Mouse (Mus musculus): Measurements from ENCODE around the gene Aebp1. TPM values are rescaled to one million over a fixed set of nuclear protein-coding genes. Genes with fewer than 3 reads are reported as not detected.

Gene Aebp1
- polyA plus RNA-seq, 1 experiment from 2014 or later = 34.7 TPM

DNA sequence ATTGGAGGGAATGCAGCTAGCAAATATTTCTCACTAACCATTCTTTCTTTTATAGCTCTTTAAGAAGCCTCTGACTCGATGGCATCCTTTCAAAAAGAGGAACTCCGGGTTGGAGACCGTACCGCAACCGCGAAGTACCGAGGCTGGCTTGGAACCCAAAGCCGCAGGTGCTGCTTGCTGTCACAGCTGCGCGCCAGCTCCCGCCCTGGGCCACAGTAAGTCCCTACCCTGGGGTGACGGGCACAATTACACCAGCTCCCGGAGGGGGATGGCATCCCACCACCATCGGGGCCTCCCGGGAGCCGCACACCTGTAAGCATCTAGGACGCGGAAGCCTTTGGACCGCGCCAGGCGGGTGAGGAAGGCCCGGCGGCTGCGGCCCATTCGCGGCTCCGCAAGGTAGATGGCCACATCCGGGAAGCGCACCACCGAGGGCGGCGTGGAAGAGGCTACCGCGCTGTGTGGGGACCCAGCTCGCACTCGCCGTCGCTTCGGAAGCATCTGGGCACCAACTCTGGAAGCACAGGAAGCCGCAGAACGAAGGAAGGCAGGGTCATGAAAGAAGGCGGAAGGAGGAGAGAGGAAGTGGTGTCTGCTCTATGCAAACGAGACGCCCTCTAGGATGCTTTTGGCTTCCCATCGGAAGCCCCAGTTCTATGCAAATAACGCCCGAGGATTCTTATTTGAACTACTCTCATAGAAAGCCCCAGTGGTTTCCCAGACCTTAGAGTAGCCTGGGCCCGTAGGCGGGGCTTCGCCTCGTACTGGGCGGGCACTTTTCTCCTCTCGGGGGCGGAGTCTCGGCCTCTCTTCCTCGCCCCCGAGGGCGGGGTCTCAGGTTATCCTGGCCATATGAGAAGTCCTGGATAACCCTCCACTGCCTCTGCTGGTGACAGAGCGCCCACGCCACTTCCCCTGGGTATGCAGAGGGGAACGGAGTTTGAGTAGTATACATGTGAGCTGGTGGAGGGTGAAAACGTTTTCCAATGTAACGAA is 24.2 kb upstream of the Aebp1 start, which contains the start of gene Polm:
Gene Polm, minus strand, starts transcription at position 766 of the 996 bp plus-strand sequence.
- H3K27me3 ChIP-seq (replicated peaks) = no peaks in the 10 kb centered on the region
- H3K4me2 ChIP-seq = peak within 1 kb of the TSS; percentile 94
- H3K9ac ChIP-seq = peak within 1 kb of the TSS; percentile 91
- WGBS = under 1% methylated on average over 63 of the region's 63 CpGs
- H3K9me3 ChIP-seq (replicated peaks) = peaks cover 12% of the 10 kb centered on the region
- H3K36me3 ChIP-seq = peaks cover 27% of the 10 kb centered on the region
- peaks cover 9% of the 10 kb centered on the region; the same call in 1 of the 2 replicates for H3K4me1 ChIP-seq (replicated peaks)
- peak; percentile 93 for ATAC-seq (ENCODE audit: insufficient number of reproducible peaks, low FRiP score)
- peak within 1 kb of the TSS; percentile 80 for H3K27ac ChIP-seq (ENCODE audit: poor library complexity, severe bottlenecking)
- H3K4me3 ChIP-seq = peak within 1 kb of the TSS; percentile 89

- H3K4me2 ChIP-seq = no peak overlapping the region
- H3K4me1 ChIP-seq (replicated peaks) = peaks cover 9% of the 10 kb centered on the region; the same call in 1 of the 2 replicates
- H3K9me3 ChIP-seq (replicated peaks) = peaks cover 24% of the 10 kb centered on the region
- H3K9ac ChIP-seq = no peak overlapping the region
- 71% methylated on average over 7 of the region's 7 CpGs for WGBS
- no peak overlapping the region for H3K27ac ChIP-seq (ENCODE audit: poor library complexity, severe bottlenecking)
- ATAC-seq (ENCODE audit: insufficient number of reproducible peaks, low FRiP score) = no peak
- H3K36me3 ChIP-seq = 0 out of 2 replicates have a peak, but pooled peaks cover under 1% of the 10 kb centered on the region
- H3K27me3 ChIP-seq (replicated peaks) = no peaks in the 10 kb centered on the region
- H3K4me3 ChIP-seq = no peak overlapping the region
Observed at GRCm38 (mm10) chr11:5840346-5840745, 21.4 kb upstream of the Aebp1 start.

- no peak overlapping the region for H3K4me2 ChIP-seq
- H3K9me3 ChIP-seq (replicated peaks) = peaks cover 24% of the 10 kb centered on the region
- no peaks in the 10 kb centered on the region for H3K36me3 ChIP-seq
- 95% methylated on average over 2 of the region's 2 CpGs for whole genome bisulfite sequencing
- no peak for ATAC-seq (ENCODE audit: insufficient number of reproducible peaks, low FRiP score)
- H3K27ac ChIP-seq (ENCODE audit: poor library complexity, severe bottlenecking) = no peak overlapping the region
- H3K9ac ChIP-seq = no peak overlapping the region
- peaks cover 6% of the 10 kb centered on the region; the same call in 1 of the 2 replicates for H3K4me1 ChIP-seq (replicated peaks)
- H3K27me3 ChIP-seq (replicated peaks) = no peaks in the 10 kb centered on the region
- H3K4me3 ChIP-seq = no peak overlapping the region
Observed at GRCm38 (mm10) chr11:5841751-5842150, 20.0 kb upstream of the Aebp1 start.

GRCm38 (mm10) chr11:5843131-5843530 is 18.6 kb upstream of the Aebp1 start:
- H3K27me3 ChIP-seq (replicated peaks) = no peaks in the 10 kb centered on the region
- no peak overlapping the region for H3K4me2 ChIP-seq
- no peak overlapping the region for H3K9ac ChIP-seq
- WGBS = 79% methylated on average over 3 of the region's 3 CpGs
- H3K4me3 ChIP-seq = no peak overlapping the region
- H3K27ac ChIP-seq (ENCODE audit: poor library complexity, severe bottlenecking) = no peak overlapping the region
- no peaks in the 10 kb centered on the region for H3K36me3 ChIP-seq
- peaks cover 8% of the 10 kb centered on the region; the same call in 1 of the 2 replicates for H3K4me1 ChIP-seq (replicated peaks)
- peaks cover 32% of the 10 kb centered on the region for H3K9me3 ChIP-seq (replicated peaks)
- ATAC-seq (ENCODE audit: insufficient number of reproducible peaks, low FRiP score) = no peak

DNA sequence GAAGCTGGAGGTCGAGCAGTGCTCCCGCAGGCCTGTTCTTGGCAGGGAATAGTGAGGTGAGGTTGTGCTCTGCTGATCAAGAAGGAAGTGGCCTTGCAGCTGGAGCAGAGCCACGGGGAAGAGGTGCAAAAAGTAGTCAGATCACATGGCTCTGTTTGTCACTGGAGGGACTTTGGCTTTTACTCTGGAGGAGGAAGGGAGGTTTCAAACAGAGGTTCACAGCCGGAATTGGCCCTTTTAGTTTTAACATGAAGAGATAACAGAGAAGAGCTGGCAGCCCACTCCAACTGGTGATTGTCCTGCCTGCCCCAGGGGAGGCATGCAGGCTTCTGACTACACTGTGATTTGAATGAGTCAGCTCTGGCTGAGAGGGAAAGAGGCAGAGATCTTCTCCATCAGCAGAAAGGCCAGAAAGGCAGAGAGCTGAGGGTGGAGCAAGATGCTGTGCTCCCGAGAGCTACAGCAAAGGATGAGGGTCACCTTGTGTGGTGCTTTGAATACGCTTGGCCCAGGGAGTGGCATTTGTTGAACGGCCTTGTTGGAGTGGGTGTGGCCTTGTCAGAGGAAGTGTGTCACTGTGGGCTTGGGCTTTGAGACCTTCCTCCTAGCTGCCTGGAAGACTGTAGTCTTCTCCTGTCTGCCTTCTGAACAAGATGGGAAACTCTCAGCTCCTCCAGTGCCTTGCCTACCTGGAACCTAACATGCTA is 15.0 kb upstream of the Aebp1 start:
- 42% methylated on average over 7 of the region's 7 CpGs for WGBS
- H3K9ac ChIP-seq = no peak overlapping the region
- H3K4me3 ChIP-seq = no peak overlapping the region
- peaks cover 34% of the 10 kb centered on the region for H3K4me1 ChIP-seq (replicated peaks)
- no peaks in the 10 kb centered on the region for H3K27me3 ChIP-seq (replicated peaks)
- H3K27ac ChIP-seq (ENCODE audit: poor library complexity, severe bottlenecking) = peak overlapping the region; percentile 36
- no peak overlapping the region for H3K4me2 ChIP-seq
- peaks cover 23% of the 10 kb centered on the region for H3K9me3 ChIP-seq (replicated peaks)
- H3K36me3 ChIP-seq = no peaks in the 10 kb centered on the region
- no peak for ATAC-seq (ENCODE audit: insufficient number of reproducible peaks, low FRiP score)

DNA sequence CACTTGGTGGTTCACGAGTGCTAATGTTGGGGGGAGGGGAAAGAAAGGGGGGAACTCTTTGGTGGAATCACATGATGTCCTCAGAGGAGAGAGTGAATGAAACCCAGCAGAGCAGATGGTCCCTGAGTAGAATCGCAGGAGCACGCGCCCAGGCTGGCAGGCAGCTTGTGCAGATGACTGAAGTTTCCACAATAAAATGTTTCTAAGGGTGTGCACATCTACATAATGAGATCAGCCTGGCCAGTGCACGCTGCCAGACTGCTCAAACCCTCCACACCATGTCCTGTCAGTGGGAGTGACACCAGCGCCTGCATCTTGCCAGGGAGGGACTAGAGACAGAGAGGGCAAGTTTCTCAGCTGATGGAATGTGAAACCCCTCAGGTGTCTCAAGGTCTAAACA is 13.0 kb upstream of the Aebp1 start:
- peaks cover 43% of the 10 kb centered on the region for H3K4me1 ChIP-seq (replicated peaks)
- H3K27ac ChIP-seq (ENCODE audit: poor library complexity, severe bottlenecking) = no peak overlapping the region; the same call in 1 of the 2 replicates
- H3K9me3 ChIP-seq (replicated peaks) = peaks cover 13% of the 10 kb centered on the region; the same call in 1 of the 2 replicates
- H3K36me3 ChIP-seq = no peaks in the 10 kb centered on the region
- 0 out of 2 replicates have a peak, but pooled peaks have one; percentile 29 for ATAC-seq (ENCODE audit: insufficient number of reproducible peaks, low FRiP score)
- no peak overlapping the region for H3K9ac ChIP-seq
- no peaks in the 10 kb centered on the region for H3K27me3 ChIP-seq (replicated peaks)
- WGBS = 55% methylated on average over 6 of the region's 6 CpGs
- no peak overlapping the region for H3K4me2 ChIP-seq
- no peak overlapping the region for H3K4me3 ChIP-seq

DNA sequence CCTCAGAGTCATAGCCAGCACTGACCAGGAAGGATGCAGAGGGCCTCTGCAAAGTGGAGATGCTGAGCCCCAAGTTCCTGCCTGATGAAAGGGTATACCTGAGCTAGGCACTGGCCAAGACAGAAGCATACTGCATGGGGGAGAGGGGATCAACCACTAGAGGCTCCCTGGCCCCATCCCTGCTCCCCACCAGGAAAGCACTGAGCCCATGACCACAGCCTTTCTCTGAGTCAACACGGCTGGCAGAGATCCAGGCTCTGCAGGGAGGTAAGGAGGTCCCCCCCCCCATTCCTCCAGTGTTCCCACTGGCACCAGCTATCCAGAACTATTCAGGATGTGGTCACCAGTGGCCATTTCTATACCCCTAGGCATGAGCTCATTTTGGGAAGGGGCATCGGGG is 12.4 kb upstream of the Aebp1 start:
- no peak for ATAC-seq (ENCODE audit: insufficient number of reproducible peaks, low FRiP score)
- Histone ChIP-seq H3K9me3 (replicated peaks) (peaks cover 10% of the 10 kb centered on the region; the same call in 1 of the 2 replicates), H3K27me3 (replicated peaks) (no peaks in the 10 kb centered on the region), H3K4me2 (no peak overlapping the region), H3K4me3 (no peak overlapping the region), H3K27ac (ENCODE audit: poor library complexity, severe bottlenecking) (no peak overlapping the region), H3K4me1 (replicated peaks) (peaks cover 43% of the 10 kb centered on the region), H3K9ac (no peak overlapping the region), H3K36me3 (no peaks in the 10 kb centered on the region)
- WGBS = 69% methylated on average over 2 of the region's 2 CpGs

GRCm38 (mm10) chr11:5850452-5850851 is 11.3 kb upstream of the Aebp1 start:
- ATAC-seq (ENCODE audit: insufficient number of reproducible peaks, low FRiP score) = no peak
- H3K4me2 ChIP-seq = no peak overlapping the region
- no peak overlapping the region for H3K27ac ChIP-seq (ENCODE audit: poor library complexity, severe bottlenecking)
- H3K4me1 ChIP-seq (replicated peaks) = peaks cover 43% of the 10 kb centered on the region
- H3K9me3 ChIP-seq (replicated peaks) = peaks cover 8% of the 10 kb centered on the region; the same call in 1 of the 2 replicates
- no peaks in the 10 kb centered on the region for H3K27me3 ChIP-seq (replicated peaks)
- H3K36me3 ChIP-seq = no peaks in the 10 kb centered on the region
- no peak overlapping the region for H3K9ac ChIP-seq
- 56% methylated on average over 5 of the region's 5 CpGs for WGBS
- no peak overlapping the region for H3K4me3 ChIP-seq

- peaks cover 48% of the 10 kb centered on the region for H3K4me1 ChIP-seq (replicated peaks)
- ATAC-seq (ENCODE audit: insufficient number of reproducible peaks, low FRiP score) = 0 out of 2 replicates have a peak, but pooled peaks have one; percentile 10
- no peaks in the 10 kb centered on the region for H3K36me3 ChIP-seq
- no peak overlapping the region for H3K4me3 ChIP-seq
- WGBS = 44% methylated on average over 4 of the region's 4 CpGs
- H3K9me3 ChIP-seq (replicated peaks) = peaks cover 8% of the 10 kb centered on the region; the same call in 1 of the 2 replicates
- peak overlapping the region; percentile 34; the same call in 1 of the 2 replicates for H3K27ac ChIP-seq (ENCODE audit: poor library complexity, severe bottlenecking)
- no peak overlapping the region for H3K4me2 ChIP-seq
- H3K27me3 ChIP-seq (replicated peaks) = no peaks in the 10 kb centered on the region
- H3K9ac ChIP-seq = no peak overlapping the region
Observed at GRCm38 (mm10) chr11:5851021-5851736, 10.6 kb upstream of the Aebp1 start.

GRCm38 (mm10) chr11:5852314-5852713 is 9.4 kb upstream of the Aebp1 start:
- Histone ChIP-seq H3K4me1 (replicated peaks) (peaks cover 51% of the 10 kb centered on the region), H3K9me3 (replicated peaks) (0 out of 2 replicates have a peak, but pooled peaks cover 2% of the 10 kb centered on the region), H3K27ac (ENCODE audit: poor library complexity, severe bottlenecking) (no peak overlapping the region), H3K4me2 (no peak overlapping the region), H3K4me3 (no peak overlapping the region), H3K36me3 (no peaks in the 10 kb centered on the region), H3K27me3 (replicated peaks) (no peaks in the 10 kb centered on the region), H3K9ac (peak overlapping the region; percentile 39; the same call in 1 of the 2 replicates)
- ATAC-seq (ENCODE audit: insufficient number of reproducible peaks, low FRiP score) = peak; percentile 47; the same call in 1 of the 2 replicates
- WGBS = 24% methylated on average over 1 of the region's 1 CpGs
